Mouse (Mus musculus) cerebellum, adult 2 months (tissue): ENCODE measurements around the gene Cd79b.
"Not testable (repeated sequence)": the region's sequence is repeated elsewhere in the genome, so short reads cannot be mapped to it uniquely, and the experiment has no call there.

Experiments used
- CTCF ChIP-seq: fragments of 200-500 bp; IDR thresholded peaks from 2 replicates; pipeline ENCODE4 v1.5.1; 2011; ENCODE audit warnings: low read depth, mild to moderate bottlenecking, control low read depth, low read length, moderate library complexity, borderline replicate concordance; ENCODE audit not compliant: insufficient read depth
- POLR2A ChIP-seq: fragments of 200-500 bp; IDR thresholded peaks from 2 replicates; pipeline ENCODE4 v1.6.1; 2011; ENCODE audit warnings: low read length, control low read depth, borderline replicate concordance; ENCODE audit not compliant: insufficient read depth

GRCm38 (mm10) chr11:106339323-106339722 is 24.8 kb upstream of the Cd79b start:
- not testable (repeated sequence) for TF ChIP-seq CTCF, POLR2A
